Mouse (Mus musculus) retina, postnatal 7 days (tissue): ENCODE measurements around the gene Vmn2r80.
"Not testable (repeated sequence)": the region's sequence is repeated elsewhere in the genome, so short reads cannot be mapped to it uniquely, and the experiment has no call there.

Experiments
- DNase-seq: peaks from one replicate; pipeline ENCODE4 v3.0.0-alpha.2; 2012; ENCODE audit warnings: low read depth, low spot score

Vmn2r80 gene

GRCm38 (mm10) chr10:79148469-79148868, at the start of gene Vmn2r80:
Gene Vmn2r80 (plus strand): TSS chr10:79148769.
- DNase-seq = not testable (repeated sequence)

DNA sequence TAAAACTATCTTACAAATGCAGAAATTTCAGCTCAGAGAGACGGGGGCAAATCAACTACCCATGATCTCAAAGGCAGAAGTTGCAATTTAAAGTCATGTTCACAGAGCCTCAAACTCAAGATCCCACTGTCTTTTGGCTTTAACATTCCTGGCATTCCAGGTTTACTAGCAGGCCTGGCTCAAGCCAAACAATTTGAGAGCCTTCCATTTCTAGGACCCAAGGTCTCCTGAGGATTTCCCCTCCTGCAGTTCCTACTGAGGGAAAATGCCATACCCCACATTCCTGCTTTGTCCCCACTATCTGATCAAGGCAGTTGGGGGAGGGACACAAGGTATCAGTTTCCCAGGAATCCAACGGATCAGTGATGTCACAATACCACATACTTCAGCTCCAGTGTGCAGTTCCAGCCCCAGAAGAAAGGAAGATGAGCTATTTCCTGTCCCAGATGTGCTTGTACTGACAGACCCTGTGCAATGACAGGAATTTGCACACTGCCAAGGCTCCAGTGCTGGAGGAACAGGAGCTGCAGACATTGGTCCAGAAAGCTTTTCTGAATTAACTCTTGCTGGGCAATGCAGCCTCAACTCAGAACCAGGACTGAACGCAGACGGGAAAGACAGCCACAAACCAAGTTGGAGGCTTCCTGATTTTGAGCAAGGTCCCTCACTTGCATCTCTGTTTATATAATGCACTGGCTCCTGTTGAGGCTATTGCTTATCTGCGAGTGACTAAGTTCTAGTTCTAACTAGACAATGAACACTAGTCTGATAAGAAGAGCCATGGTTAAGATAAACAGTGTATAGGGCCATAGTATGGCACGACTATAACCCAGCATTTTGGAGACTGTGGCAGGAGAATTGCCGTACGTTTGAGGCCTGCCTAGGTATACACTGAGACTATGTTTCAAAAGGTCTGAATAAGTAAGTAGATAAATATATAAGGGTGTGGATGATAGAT, 42.0 kb upstream of the Vmn2r80 start:
- DNase-seq = no peak

DNA sequence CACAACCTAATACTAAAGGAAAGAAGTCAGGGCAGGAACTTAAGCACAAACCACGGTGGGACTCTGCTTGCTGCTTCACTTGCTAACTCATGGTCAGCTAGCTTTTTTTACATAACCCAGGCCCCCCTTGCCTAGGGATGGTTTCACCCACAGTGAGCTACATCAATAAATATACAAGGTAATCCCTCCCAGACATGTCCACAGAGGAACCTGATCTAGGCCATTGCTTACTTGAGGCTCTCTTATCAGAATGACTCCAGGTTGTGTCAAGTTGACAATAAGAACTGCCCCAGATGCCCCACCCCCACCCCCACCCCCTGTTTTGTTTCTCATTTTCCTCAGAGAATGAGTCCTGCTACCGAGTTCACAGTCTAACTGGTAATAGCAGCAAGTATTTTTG, 41.0 kb upstream of the Vmn2r80 start:
- DNase-seq = no peak

GRCm38 (mm10) chr10:79109156-79109555, 39.4 kb upstream of the Vmn2r80 start:
- DNase-seq = no peak

DNA sequence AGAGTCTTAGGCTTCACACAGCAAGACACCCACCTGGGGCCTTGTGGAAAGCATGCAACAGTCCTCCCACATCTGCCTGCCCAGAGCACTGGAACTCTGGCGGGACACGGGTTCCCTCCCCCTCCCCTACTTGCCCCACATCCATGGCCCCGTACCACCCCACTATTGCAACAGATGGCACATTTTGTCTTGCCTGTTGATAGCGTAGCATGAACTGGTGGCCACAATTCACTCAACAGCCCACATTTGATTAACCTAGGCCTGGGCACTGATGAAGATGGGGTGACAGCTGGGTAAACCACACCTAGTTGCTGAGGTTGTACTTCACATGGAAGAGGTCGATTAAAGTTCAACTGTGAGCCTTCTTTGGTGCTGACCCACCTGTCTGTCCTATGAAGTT, 38.1 kb upstream of the Vmn2r80 start:
- DNase-seq = no peak

DNA sequence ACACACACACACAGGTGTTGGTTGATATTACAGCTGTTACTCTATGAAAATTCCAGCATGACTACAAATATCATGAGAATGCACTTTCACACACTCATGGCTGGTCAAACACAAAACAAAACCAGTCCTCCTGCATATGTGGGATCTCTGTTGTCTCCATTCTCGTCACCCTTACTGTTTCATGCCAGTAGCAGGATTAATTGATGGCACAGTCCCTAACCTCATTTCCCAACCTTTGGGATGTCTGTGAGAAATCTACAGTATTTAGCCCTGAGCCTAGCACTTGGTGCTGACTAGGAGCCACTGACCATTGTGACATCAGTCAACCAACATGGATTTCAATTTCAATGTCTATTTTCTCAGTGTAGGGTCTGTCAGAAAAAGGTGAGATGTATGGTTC, 33.5 kb upstream of the Vmn2r80 start:
- no peak for DNase-seq

GRCm38 (mm10) chr10:79116125-79116849, 32.3 kb upstream of the Vmn2r80 start:
- peak; percentile 59 for DNase-seq

DNA sequence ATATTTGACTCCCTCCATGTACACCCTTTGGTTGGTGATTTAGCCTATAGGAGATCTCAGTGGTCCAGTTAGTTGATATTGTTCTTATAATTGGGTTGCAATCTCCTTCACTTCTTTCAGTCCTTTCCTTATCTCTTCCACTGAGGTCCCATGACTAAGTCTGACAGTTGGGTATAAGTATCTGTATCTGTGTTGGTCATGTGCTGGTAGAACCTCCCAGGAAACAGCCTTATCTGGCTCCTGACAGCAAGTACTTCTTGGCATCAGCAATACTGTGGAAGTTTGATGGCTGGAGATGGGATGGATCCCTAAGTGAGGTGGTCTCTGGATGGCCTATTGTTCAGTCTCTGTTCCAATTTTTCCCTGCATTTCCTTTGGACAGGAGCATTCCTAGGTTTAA, 3.0 kb downstream of the Vmn2r80 start:
- no peak for DNase-seq

GRCm38 (mm10) chr10:79199973-79200372, 51.4 kb downstream of the Vmn2r80 start:
- DNase-seq = not testable (repeated sequence)

DNA sequence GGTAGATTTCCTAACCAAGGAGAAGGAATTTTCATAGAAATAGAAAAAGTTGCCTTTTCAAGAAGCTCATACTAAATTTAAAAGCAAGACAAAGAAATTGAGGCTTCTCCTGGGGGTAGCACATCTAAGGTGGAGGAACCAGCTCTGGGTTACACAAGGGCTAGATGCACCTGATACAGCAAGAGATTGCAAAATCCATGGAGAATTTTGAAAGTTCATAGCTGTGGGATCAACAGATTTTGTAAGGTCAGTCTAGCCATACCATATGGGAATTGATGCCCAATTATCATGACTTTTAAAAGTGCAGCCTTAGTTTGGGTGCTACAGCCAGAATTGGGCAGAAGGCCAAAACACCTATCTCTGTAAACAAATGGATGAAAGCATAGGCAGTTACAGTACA, 71.9 kb downstream of the Vmn2r80 start:
- no peak for DNase-seq

DNA sequence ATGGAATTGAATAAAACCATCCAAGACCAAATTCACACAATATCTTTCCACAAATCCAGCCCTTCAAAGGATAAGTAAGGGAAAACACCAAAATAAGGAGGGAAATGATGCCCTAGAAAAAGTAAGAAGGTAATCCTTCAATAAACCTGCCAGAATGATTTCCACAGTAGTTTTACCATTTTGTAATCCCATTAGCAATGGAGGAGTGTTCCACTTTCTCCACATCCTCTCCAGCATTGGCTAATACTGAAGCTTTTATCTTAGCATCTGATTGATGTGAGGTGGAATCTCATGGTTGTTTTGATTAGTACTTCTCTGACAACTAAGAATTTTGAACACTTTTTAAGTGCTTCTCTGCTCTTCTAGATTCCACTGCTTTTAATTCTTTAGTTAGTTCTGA, 73.0 kb downstream of the Vmn2r80 start:
- DNase-seq = no peak

GRCm38 (mm10) chr10:79222214-79222613, 73.6 kb downstream of the Vmn2r80 start:
- no peak for DNase-seq
